Mouse (Mus musculus) left cerebral cortex, adult 11 months (tissue): ENCODE results near the gene Sipa1l1.
A peak's percentile ranks its signal among the peaks of the same experiment; 100 is the strongest.

Experiments
- DNase-seq: peaks from one replicate; pipeline ENCODE4 v3.0.0; 2022; ENCODE audit warnings: low spot score

Gene Sipa1l1

GRCm38 (mm10) chr12:82168820-82169533 is at the start of gene Sipa1l1:
Gene Sipa1l1, plus strand, starts transcription at chr12:82169320.
- DNase-seq = peak; percentile 92

- DNase-seq = no peak
Measured at GRCm38 (mm10) chr12:82121947-82122346, 47.2 kb upstream of the Sipa1l1 start.

GRCm38 (mm10) chr12:82122450-82123249 is 46.5 kb upstream of the Sipa1l1 start:
- no peak for DNase-seq

- DNase-seq = no peak
Measured at GRCm38 (mm10) chr12:82126796-82127195, 42.3 kb upstream of the Sipa1l1 start.

- DNase-seq = no peak
Measured at GRCm38 (mm10) chr12:82139234-82140166, 29.6 kb upstream of the Sipa1l1 start.

GRCm38 (mm10) chr12:82143371-82143770 is 25.7 kb upstream of the Sipa1l1 start:
- no peak for DNase-seq

- no peak for DNase-seq
Measured at GRCm38 (mm10) chr12:82145173-82145572, 23.9 kb upstream of the Sipa1l1 start.

- no peak for DNase-seq
Measured at GRCm38 (mm10) chr12:82147021-82147693, 22.0 kb upstream of the Sipa1l1 start.

GRCm38 (mm10) chr12:82148328-82148930 is 20.7 kb upstream of the Sipa1l1 start:
- no peak for DNase-seq

GRCm38 (mm10) chr12:82151019-82151418 is 18.1 kb upstream of the Sipa1l1 start:
- DNase-seq = no peak

GRCm38 (mm10) chr12:82154527-82154926 is 14.6 kb upstream of the Sipa1l1 start:
- no peak for DNase-seq

GRCm38 (mm10) chr12:82158516-82158915 is 10.6 kb upstream of the Sipa1l1 start:
- DNase-seq = no peak

- no peak for DNase-seq
Measured at GRCm38 (mm10) chr12:82159372-82159771, 9.7 kb upstream of the Sipa1l1 start.

- no peak for DNase-seq
Measured at GRCm38 (mm10) chr12:82165651-82166050, 3.5 kb upstream of the Sipa1l1 start.

GRCm38 (mm10) chr12:82166101-82166571 is 3.0 kb upstream of the Sipa1l1 start:
- no peak for DNase-seq

GRCm38 (mm10) chr12:82169571-82170431 is 681 bp downstream of the Sipa1l1 start:
- DNase-seq = peak; percentile 63

GRCm38 (mm10) chr12:82170461-82171279 is 1.6 kb downstream of the Sipa1l1 start:
- DNase-seq = no peak

GRCm38 (mm10) chr12:82171591-82171990 is 2.5 kb downstream of the Sipa1l1 start:
- no peak for DNase-seq

- no peak for DNase-seq
Measured at GRCm38 (mm10) chr12:82173623-82174022, 4.5 kb downstream of the Sipa1l1 start.
